30 mouse cellular contexts compared by ENCODE assay signal in the genomic region with DNA sequence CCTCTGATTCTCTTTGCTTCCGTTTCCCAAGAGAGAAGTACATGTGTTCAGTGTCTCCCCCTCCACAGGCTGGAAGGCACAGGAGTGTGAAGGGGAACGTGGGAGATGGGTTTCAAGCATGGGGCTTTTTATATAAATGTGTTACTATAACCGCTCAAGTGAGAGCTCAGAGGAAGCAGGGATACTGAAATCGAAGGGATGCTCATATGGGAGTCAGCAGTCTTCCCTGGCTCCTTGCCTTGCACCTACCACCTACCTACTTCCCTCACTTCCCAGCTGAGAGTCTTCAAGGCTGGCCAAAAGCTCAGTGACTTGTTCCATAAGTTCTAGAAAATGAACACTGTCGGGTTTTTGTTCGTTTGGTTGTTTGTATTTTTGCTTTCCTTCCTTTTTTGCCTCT. TPM values are rescaled to one million over a fixed set of nuclear protein-coding genes. Genes with fewer than 3 reads are reported as not detected.
A peak's percentile ranks its signal among the peaks of the same experiment; 100 is the strongest.
DNase-seq lines count a peak whose midpoint lies in the region; ATAC-seq and TF ChIP-seq lines count a peak whose summit lies in the region.
"Had no signal": no experiment of that assay in that cellular context is flagged by ENCODE, and none has a peak within 500 bp of the region (broad histone marks: within the 10 kb centered on the region; RNA-seq: fewer than 3 reads in every experiment).

No protein-coding gene starts in this region.

- TF ChIP-seq CTCF in forebrain, postnatal 0 days (IDR thresholded peaks at IDR 0.05; ENCODE audit: low read depth), result no peak

- ATAC-seq in forebrain, postnatal 0 days, result 0 out of 2 replicates have a peak, but pooled peaks have one; percentile 10
- ATAC-seq in forebrain, embryonic 14.5 days, result no peak
- no peak for ATAC-seq in liver, embryonic 11.5 days (replicated peaks; ENCODE audit: low FRiP score)
- ATAC-seq: midbrain, embryonic 15.5 days had no signal

- peaks cover 6% of the 10 kb centered on the region; the same call in 1 of the 2 replicates for H3K4me1 ChIP-seq in forebrain, postnatal 0 days (ENCODE audit: insufficient read depth)
- H3K4me1 ChIP-seq in forebrain, embryonic 14.5 days (ENCODE audit: control insufficient read depth, insufficient read depth, low read length), result no peaks in the 10 kb centered on the region
- H3K4me1 ChIP-seq in liver, embryonic 11.5 days (replicated peaks; ENCODE audit: control insufficient read depth, insufficient read depth, low read length), result no peaks in the 10 kb centered on the region
- H3K4me1 ChIP-seq: heart, embryonic 10.5 days; midbrain, embryonic 15.5 days had no signal

- intact Hi-C loops in left cerebral cortex, postnatal 25 days (cut with DNase I), result no loop called here

- H3K9me3 ChIP-seq in forebrain, postnatal 0 days (ENCODE audit: low read length), result no peaks in the 10 kb centered on the region
- no peaks in the 10 kb centered on the region for H3K9me3 ChIP-seq in forebrain, embryonic 14.5 days (replicated peaks; ENCODE audit: control insufficient read depth, low read length)
- H3K9me3 ChIP-seq in liver, embryonic 11.5 days (ENCODE audit: control insufficient read depth, low read length), result no peaks in the 10 kb centered on the region
- H3K9me3 ChIP-seq: embryonic facial prominence, embryonic 10.5 days; heart, embryonic 10.5 days; hindbrain, embryonic 10.5 days; limb, embryonic 10.5 days; midbrain, embryonic 15.5 days had no signal

- no peak overlapping the region for H3K4me2 ChIP-seq in forebrain, postnatal 0 days (ENCODE audit: low read depth)
- H3K4me2 ChIP-seq in forebrain, embryonic 14.5 days (ENCODE audit: low read length), result no peak overlapping the region
- H3K4me2 ChIP-seq in liver, embryonic 11.5 days, result no peak overlapping the region
- H3K4me2 ChIP-seq: midbrain, embryonic 15.5 days had no signal

- DNase-seq in forebrain, postnatal 0 days, result no peak
- no peak for DNase-seq in forebrain, embryonic 14.5 days (ENCODE audit: low spot score)
- DNase-seq in frontal cortex, postnatal 14 days (ENCODE audit: low spot score in 2 of 2), result peak; percentile 11 to 19
- DNase-seq in left cerebral cortex, postnatal 25 days (ENCODE audit: low spot score in 2 of 2), result peak; percentile 20 to 92
- peak; percentile 18 to 64 for DNase-seq in right cerebral cortex, postnatal 36 days (ENCODE audit: low spot score in 2 of 2)
- no peak for DNase-seq in spleen, adult 18-20 months
- DNase-seq in liver, embryonic 11.5 days (ENCODE audit: low spot score), result no peak
- DNase-seq: adrenal gland, postnatal 36 days; cerebellum, adult 2 months; kidney, adult 2 months; kidney, postnatal 25 days; layer of hippocampus, adult 9-11 months; lung, adult 18-20 months; lung, postnatal 14 days; thymus, adult 18-20 months; thymus, postnatal 4 days had no signal

- no peak overlapping the region for H3K9ac ChIP-seq in forebrain, postnatal 0 days
- no peak overlapping the region for H3K9ac ChIP-seq in forebrain, embryonic 14.5 days (ENCODE audit: low read length)
- H3K9ac ChIP-seq in liver, embryonic 11.5 days (ENCODE audit: low read depth, low read length), result no peak overlapping the region
- H3K9ac ChIP-seq: midbrain, embryonic 15.5 days had no signal

- H3K27ac ChIP-seq in forebrain, postnatal 0 days (ENCODE audit: low read depth, low read length), result no peak overlapping the region
- H3K27ac ChIP-seq in forebrain, embryonic 14.5 days (ENCODE audit: low read depth, low read length), result no peak overlapping the region
- no peak overlapping the region for H3K27ac ChIP-seq in liver, embryonic 11.5 days (ENCODE audit: low read depth, low read length)
- H3K27ac ChIP-seq: embryonic facial prominence, embryonic 10.5 days; heart, embryonic 10.5 days; hindbrain, embryonic 10.5 days; limb, embryonic 10.5 days; midbrain, embryonic 15.5 days had no signal

- 74% methylated on average over 6 of the region's 6 CpGs for WGBS in forebrain, postnatal 0 days
- WGBS in forebrain, embryonic 14.5 days, result 80% methylated on average over 6 of the region's 6 CpGs
- 76% methylated on average over 6 of the region's 6 CpGs for WGBS in liver, embryonic 11.5 days

- no peaks in the 10 kb centered on the region for H3K36me3 ChIP-seq in forebrain, postnatal 0 days (ENCODE audit: insufficient read depth)
- no peaks in the 10 kb centered on the region for H3K36me3 ChIP-seq in forebrain, embryonic 14.5 days (ENCODE audit: control insufficient read depth, insufficient read depth, low read length)
- no peaks in the 10 kb centered on the region for H3K36me3 ChIP-seq in liver, embryonic 11.5 days (ENCODE audit: control insufficient read depth, insufficient read depth, low read length)
- H3K36me3 ChIP-seq: embryonic facial prominence, embryonic 10.5 days; heart, embryonic 10.5 days; hindbrain, embryonic 10.5 days; limb, embryonic 10.5 days; midbrain, embryonic 15.5 days had no signal

- no peak overlapping the region for H3K4me3 ChIP-seq in forebrain, postnatal 0 days (ENCODE audit: low read depth, low read length)
- no peak overlapping the region for H3K4me3 ChIP-seq in forebrain, embryonic 14.5 days (ENCODE audit: low read depth, low read length)
- no peak overlapping the region for H3K4me3 ChIP-seq in liver, embryonic 11.5 days (ENCODE audit: low read depth, low read length)
- H3K4me3 ChIP-seq: embryonic facial prominence, embryonic 10.5 days; heart, embryonic 10.5 days; hindbrain, embryonic 10.5 days; limb, embryonic 10.5 days; midbrain, embryonic 15.5 days; myocyte had no signal

- no peaks in the 10 kb centered on the region for H3K27me3 ChIP-seq in forebrain, postnatal 0 days (ENCODE audit: insufficient read depth, low read length)
- H3K27me3 ChIP-seq in forebrain, embryonic 14.5 days (replicated peaks; ENCODE audit: control insufficient read depth, insufficient read depth, low read length), result no peaks in the 10 kb centered on the region
- no peaks in the 10 kb centered on the region for H3K27me3 ChIP-seq in liver, embryonic 11.5 days (replicated peaks; ENCODE audit: control insufficient read depth, insufficient read depth, low read length)
- H3K27me3 ChIP-seq: CH12.LX; midbrain, embryonic 15.5 days had no signal

RNA-seq across cellular contexts. Expression of gene Dlx6, which starts 46.3 kb away (rescaled TPM):
- 19.7 and 28.9 TPM in 2 replicates for total RNA-seq in forebrain, postnatal 0 days (2014; rRNA removed)
- 3.7 and 4.9 TPM in 2 replicates for polyA plus RNA-seq in forebrain, postnatal 0 days (2015; fragmentation: Nextera tagmentation; extraction: Ambion mirVana)
- polyA plus RNA-seq in forebrain, embryonic 14.5 days (2014; fragmentation: Nextera tagmentation; extraction: Ambion mirVana), result 4.4 and 5.8 TPM in 2 replicates
- 10 to 100 TPM in 1 of 2 experiments, 1 to 10 TPM in 1; 7.3 to 21.3 TPM for total RNA-seq in left cerebral cortex, postnatal 25 days (2021)
- 0.08 TPM in 1 of 2 replicates, not detected in the other for polyA plus RNA-seq in liver, embryonic 11.5 days (2014; fragmentation: Nextera tagmentation; extraction: Ambion mirVana)
- total RNA-seq: adrenal gland, postnatal 36 days; CH12.LX; gastrocnemius, postnatal 4 days; liver, adult 2 months; megakaryocyte, adult 5-6 weeks; MEL had no signal
- polyA plus RNA-seq: cerebellum, adult 2 months; heart, postnatal 0 days; kidney, adult 2 months; liver, adult 2 months; myocyte; neural tube, embryonic 14.5 days; spleen, adult 2 months had no signal

Comparison
In these comparisons a context has a peak if more than half of its experiments do, and no peak if none do; other contexts are left out.
1. DNase-seq: peak in frontal cortex, postnatal 14 days (2 of 2), left cerebral cortex, postnatal 25 days (2 of 2) and right cerebral cortex, postnatal 36 days (2 of 2); none in forebrain, postnatal 0 days (single experiment), forebrain, embryonic 14.5 days (single experiment), spleen, adult 18-20 months (0 of 2) and liver, embryonic 11.5 days (single experiment).